Mouse (Mus musculus): ENCODE measurements around the gene Slc22a6. TPM values are rescaled to one million over a fixed set of nuclear protein-coding genes. Genes with fewer than 3 reads are reported as not detected.

Slc22a6 gene
- polyA plus RNA-seq (2017; shearing (Covaris generic)): not detected

DNA sequence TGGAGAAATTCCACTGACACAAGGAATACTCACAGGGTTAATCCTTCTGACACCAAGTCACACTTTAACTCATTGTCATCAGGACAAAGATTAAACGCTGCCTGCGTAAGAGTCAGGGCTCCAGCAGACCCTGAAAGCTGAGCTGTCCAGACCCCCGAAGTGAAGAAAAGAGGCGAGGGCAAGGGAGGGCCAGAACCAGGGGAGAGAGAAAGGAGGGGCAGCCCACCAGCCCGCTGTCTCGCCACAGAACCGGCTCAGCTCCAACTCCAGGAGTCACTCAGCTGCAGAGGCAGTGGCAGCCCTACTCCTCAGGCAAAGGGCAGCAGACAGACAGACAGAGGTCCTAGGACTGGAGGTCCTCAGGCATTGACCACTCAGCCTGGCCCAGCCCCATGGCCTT lies at the start of gene Slc22a6:
Gene Slc22a6, plus strand, starts transcription at position 136 of the 400 bp plus-strand sequence.

DNA sequence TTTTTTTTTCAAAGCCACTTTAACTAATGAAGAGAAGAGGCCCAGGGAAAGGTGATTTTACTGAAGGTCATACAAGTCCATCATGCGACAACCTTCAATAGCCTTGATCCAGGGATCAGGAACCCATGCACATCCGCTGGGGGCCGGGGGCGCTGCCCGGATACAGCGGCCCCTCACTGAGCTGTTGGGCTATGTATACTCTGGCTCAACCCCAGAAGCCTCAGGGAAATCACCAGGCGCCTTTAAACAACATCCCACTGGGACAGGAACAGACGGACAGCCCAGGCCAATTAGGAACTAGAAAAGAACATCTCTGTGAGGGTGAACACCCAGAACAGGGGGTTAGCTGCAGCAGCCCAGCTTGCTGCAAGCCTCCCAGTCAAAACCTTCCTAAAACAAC lies 26.9 kb upstream of the Slc22a6 start, which contains the start of gene Slc22a8:
Gene Slc22a8, plus strand, starts transcription at position 301 of the 400 bp plus-strand sequence.

DNA sequence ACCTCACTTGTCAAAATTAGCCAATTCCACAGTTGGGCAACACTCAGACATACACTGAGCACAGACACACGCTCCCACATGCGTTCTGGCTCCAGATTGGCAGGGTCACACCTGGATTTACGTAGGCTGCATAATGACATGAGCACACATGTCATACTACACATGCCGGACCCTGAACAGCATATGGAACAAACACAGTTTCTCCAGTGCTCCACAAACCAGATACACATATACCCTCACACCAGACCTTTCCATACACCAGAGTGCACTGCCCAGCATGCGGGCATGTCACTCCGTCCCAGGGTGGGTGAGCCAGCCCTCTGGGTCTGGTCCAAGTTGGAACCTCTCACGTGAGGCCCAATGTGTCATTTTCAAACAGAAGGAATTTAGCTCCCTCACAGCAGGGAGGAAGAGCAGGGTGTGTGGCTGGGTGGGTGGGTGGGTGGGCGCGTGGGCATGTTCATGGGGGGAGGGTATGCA lies 45.6 kb downstream of the Slc22a6 start, which contains the start of gene Chrm1:
Gene Chrm1, plus strand, starts transcription at position 430 of the 480 bp plus-strand sequence.

Other genes with a start within 250 kb of the Slc22a6 start
- gene Slc22a30, start 212.9 kb upstream of the Slc22a6 start, polyA plus RNA-seq (2017; shearing (Covaris generic)): not detected
- not detected for gene Slc22a8, start 26.8 kb upstream of the Slc22a6 start, polyA plus RNA-seq (2017; shearing (Covaris generic))
- gene Chrm1, start 45.8 kb downstream of the Slc22a6 start, polyA plus RNA-seq (2017; shearing (Covaris generic)): not detected
- gene Slc3a2, start 105.3 kb downstream of the Slc22a6 start, polyA plus RNA-seq (2017; shearing (Covaris generic)): 132 TPM
- 88.5 TPM for gene Wdr74, start 117.8 kb downstream of the Slc22a6 start, polyA plus RNA-seq (2017; shearing (Covaris generic))
- 1.1 TPM for gene 1700092M07Rik, start 122.7 kb downstream of the Slc22a6 start, polyA plus RNA-seq (2017; shearing (Covaris generic))
- gene Stx5a, start 123.4 kb downstream of the Slc22a6 start, polyA plus RNA-seq (2017; shearing (Covaris generic)): 189 TPM
- gene Nxf1, start 139.0 kb downstream of the Slc22a6 start, polyA plus RNA-seq (2017; shearing (Covaris generic)): 324 TPM
- 107 TPM for gene Tmem223, start 153.0 kb downstream of the Slc22a6 start, polyA plus RNA-seq (2017; shearing (Covaris generic))
- 167 TPM for gene Tmem179b, start 156.4 kb downstream of the Slc22a6 start, polyA plus RNA-seq (2017; shearing (Covaris generic))
- 6.1 TPM for gene Taf6l, start 168.4 kb downstream of the Slc22a6 start, polyA plus RNA-seq (2017; shearing (Covaris generic))
- gene Polr2g, start 180.5 kb downstream of the Slc22a6 start, polyA plus RNA-seq (2017; shearing (Covaris generic)): 172 TPM
- gene Zbtb3, start 184.5 kb downstream of the Slc22a6 start, polyA plus RNA-seq (2017; shearing (Covaris generic)): 4.3 TPM
- gene Ttc9c, start 201.3 kb downstream of the Slc22a6 start, polyA plus RNA-seq (2017; shearing (Covaris generic)): 57.9 TPM
- gene Hnrnpul2, start 202.0 kb downstream of the Slc22a6 start, polyA plus RNA-seq (2017; shearing (Covaris generic)): 5.4 TPM
- gene AC129217.1, start 211.7 kb downstream of the Slc22a6 start, polyA plus RNA-seq (2017; shearing (Covaris generic)): not detected
- 112 TPM for gene Bscl2, start 219.4 kb downstream of the Slc22a6 start, polyA plus RNA-seq (2017; shearing (Covaris generic))
- 0.45 TPM for gene Gng3, start 221.2 kb downstream of the Slc22a6 start, polyA plus RNA-seq (2017; shearing (Covaris generic))
- not detected for gene Lrrn4cl, start 232.7 kb downstream of the Slc22a6 start, polyA plus RNA-seq (2017; shearing (Covaris generic))